Mouse (Mus musculus): ENCODE measurements around the gene Crcp. TPM values are rescaled to one million over a fixed set of nuclear protein-coding genes. Genes with fewer than 3 reads are reported as not detected.

The Crcp gene
- total and polyA plus RNA-seq, 2 experiments, result 11.8 to 33.6 TPM

DNA sequence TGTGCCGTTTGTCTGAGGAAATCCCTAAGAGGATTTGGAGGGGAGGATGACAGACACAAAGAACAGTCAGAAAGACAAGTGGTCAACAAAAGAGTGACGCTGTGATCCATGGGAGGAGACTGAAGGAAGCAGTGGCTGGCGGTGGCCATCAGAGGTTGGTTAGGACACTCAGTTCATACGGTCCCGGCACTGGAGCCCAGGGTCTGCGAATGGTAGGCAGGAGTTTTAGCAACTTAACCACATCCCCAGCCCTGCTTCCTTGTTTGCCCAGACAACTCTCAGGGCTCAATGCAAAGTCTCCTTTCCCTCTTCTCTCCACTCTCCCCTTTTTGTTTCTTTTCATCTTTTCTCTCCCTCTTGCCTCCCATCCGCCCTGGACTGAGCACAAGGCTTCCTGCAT is 17.0 kb downstream of the Crcp start:
- Histone ChIP-seq H3K79me2 (ENCODE audit: control insufficient read depth, insufficient read depth, low read length) (peaks cover 7% of the 10 kb centered on the region; the same call in 1 of the 2 replicates), H3K36me3 (ENCODE audit: control insufficient read depth, insufficient read depth, low read length) (peaks cover 34% of the 10 kb centered on the region), H3K4me3 (ENCODE audit: insufficient read depth, low read depth, low read length) (no peak overlapping the region), H3K9ac (ENCODE audit: low read depth, low read length) (no peak overlapping the region), H3K27me3 (ENCODE audit: control insufficient read depth, insufficient read depth, low read length) (no peaks in the 10 kb centered on the region), H3K4me1 (ENCODE audit: control insufficient read depth, insufficient read depth, low read length) (peaks cover 23% of the 10 kb centered on the region), H3K27ac (replicated peaks; ENCODE audit: insufficient read depth, low read depth, low read length) (no peak overlapping the region)
- 89% methylated on average over 7 of the region's 7 CpGs for WGBS
- no peak for DNase-seq (ENCODE audit: extremely low read depth, low read depth, low spot score)
- TF ChIP-seq POLR2A (IDR thresholded peaks at IDR 0.05; ENCODE audit: extremely low read depth, insufficient read depth, low read length), result no peak
- no peak for TF ChIP-seq CTCF (IDR thresholded peaks at IDR 0.05; ENCODE audit: low read depth, low read length)

DNA sequence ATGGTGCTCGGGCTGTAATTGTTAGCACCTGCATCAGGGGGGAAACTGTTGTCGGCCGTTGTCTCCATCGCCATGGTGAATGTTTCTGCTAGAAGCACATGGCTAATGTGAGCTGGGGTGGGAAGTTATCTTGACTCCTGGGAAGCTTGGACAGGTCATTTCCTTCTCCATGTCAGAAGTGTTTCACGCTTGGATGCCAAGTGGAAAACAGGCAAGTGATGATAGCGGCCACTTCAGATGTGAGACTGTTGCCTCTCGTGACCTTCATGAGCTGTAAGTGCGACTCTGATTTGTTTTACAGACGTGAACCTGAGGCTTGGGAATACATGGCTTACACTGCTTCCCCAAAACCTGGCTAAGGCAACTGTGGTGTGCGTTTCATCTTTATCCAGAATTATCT is 17.5 kb downstream of the Crcp start:
- no peak overlapping the region for H3K4me3 ChIP-seq (ENCODE audit: insufficient read depth, low read depth, low read length)
- TF ChIP-seq POLR2A (IDR thresholded peaks at IDR 0.05; ENCODE audit: extremely low read depth, insufficient read depth, low read length) (no peak), CTCF (IDR thresholded peaks at IDR 0.05; ENCODE audit: low read depth, low read length) (no peak)
- H3K9ac ChIP-seq (ENCODE audit: low read depth, low read length), result no peak overlapping the region
- H3K36me3 ChIP-seq (ENCODE audit: control insufficient read depth, insufficient read depth, low read length), result peaks cover 34% of the 10 kb centered on the region
- no peaks in the 10 kb centered on the region for H3K27me3 ChIP-seq (ENCODE audit: control insufficient read depth, insufficient read depth, low read length)
- H3K27ac ChIP-seq (replicated peaks; ENCODE audit: insufficient read depth, low read depth, low read length), result no peak overlapping the region
- peaks cover 7% of the 10 kb centered on the region; the same call in 1 of the 2 replicates for H3K79me2 ChIP-seq (ENCODE audit: control insufficient read depth, insufficient read depth, low read length)
- H3K4me1 ChIP-seq (ENCODE audit: control insufficient read depth, insufficient read depth, low read length), result peaks cover 23% of the 10 kb centered on the region
- no peak for DNase-seq (ENCODE audit: extremely low read depth, low read depth, low spot score)
- WGBS, result 92% methylated on average over 10 of the region's 10 CpGs

DNA sequence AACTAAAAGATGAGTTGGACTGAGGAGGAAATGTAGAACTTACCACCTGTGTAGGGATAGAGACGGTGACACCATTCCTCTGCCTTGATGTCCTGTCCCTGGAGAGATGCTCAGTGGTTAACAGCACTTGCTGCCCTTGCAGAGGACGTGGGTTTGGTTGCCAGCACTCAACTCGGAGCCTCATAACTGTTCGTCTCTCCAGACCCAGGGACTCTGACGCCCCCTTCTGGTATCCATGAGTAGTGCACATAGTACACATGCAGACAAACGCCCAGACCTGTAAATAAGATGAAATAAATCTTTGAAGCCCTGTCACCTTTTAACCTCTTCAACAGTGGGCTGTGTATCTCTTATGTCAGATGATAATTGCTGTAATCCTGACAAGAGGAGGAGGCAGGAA is 17.9 kb downstream of the Crcp start:
- DNase-seq (ENCODE audit: extremely low read depth, low read depth, low spot score), result no peak
- Histone ChIP-seq H3K4me1 (ENCODE audit: control insufficient read depth, insufficient read depth, low read length) (peaks cover 23% of the 10 kb centered on the region), H3K27ac (replicated peaks; ENCODE audit: insufficient read depth, low read depth, low read length) (no peak overlapping the region), H3K79me2 (ENCODE audit: control insufficient read depth, insufficient read depth, low read length) (peaks cover 7% of the 10 kb centered on the region; the same call in 1 of the 2 replicates), H3K36me3 (ENCODE audit: control insufficient read depth, insufficient read depth, low read length) (peaks cover 31% of the 10 kb centered on the region), H3K27me3 (ENCODE audit: control insufficient read depth, insufficient read depth, low read length) (no peaks in the 10 kb centered on the region), H3K4me3 (ENCODE audit: insufficient read depth, low read depth, low read length) (no peak overlapping the region), H3K9ac (ENCODE audit: low read depth, low read length) (no peak overlapping the region)
- TF ChIP-seq POLR2A (IDR thresholded peaks at IDR 0.05; ENCODE audit: extremely low read depth, insufficient read depth, low read length), result no peak
- peak; percentile 59 for TF ChIP-seq CTCF (IDR thresholded peaks at IDR 0.05; ENCODE audit: low read depth, low read length)
- WGBS, result 89% methylated on average over 6 of the region's 6 CpGs

DNA sequence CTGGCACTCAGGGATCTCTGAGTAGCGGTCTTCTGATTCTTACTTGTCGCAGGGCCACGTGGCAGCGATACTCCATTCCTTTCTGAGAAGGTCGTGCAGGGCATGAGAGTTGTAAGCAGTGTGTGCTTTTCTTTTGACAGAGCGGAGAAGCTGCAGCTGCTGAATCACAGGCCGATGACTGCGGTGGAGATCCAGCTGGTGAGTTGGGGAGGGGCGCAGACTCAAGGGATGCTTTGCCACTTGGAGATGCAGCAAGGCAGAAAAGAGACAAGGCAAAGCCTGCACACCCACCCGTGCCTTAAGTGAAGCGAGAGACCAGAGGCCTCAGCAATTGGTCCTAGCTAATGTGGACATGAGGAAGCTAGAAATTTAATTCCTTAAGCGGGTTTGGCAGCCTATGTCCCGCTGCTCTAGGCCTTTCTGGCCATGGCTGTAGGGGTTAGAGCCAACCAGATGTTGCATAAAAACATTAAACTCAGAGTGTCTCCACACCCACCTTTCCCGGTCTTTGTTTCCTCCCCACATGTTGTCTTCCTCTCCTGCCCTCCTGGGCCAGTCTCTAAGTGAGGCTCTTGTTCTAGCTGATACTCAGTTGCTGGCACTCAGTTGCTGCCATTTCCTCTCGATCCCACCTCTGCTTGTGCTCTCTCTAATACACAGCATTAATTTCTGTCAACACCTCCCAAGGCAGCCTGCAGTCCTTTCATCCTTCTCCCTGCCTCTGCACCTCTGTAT is 19.9 kb downstream of the Crcp start:
- Histone ChIP-seq H3K9ac (ENCODE audit: low read depth, low read length) (no peak overlapping the region), H3K36me3 (ENCODE audit: control insufficient read depth, insufficient read depth, low read length) (peaks cover 25% of the 10 kb centered on the region), H3K79me2 (ENCODE audit: control insufficient read depth, insufficient read depth, low read length) (peaks cover 7% of the 10 kb centered on the region; the same call in 1 of the 2 replicates), H3K4me3 (ENCODE audit: insufficient read depth, low read depth, low read length) (no peak overlapping the region), H3K4me1 (ENCODE audit: control insufficient read depth, insufficient read depth, low read length) (peaks cover 12% of the 10 kb centered on the region), H3K27ac (replicated peaks; ENCODE audit: insufficient read depth, low read depth, low read length) (no peak overlapping the region), H3K27me3 (ENCODE audit: control insufficient read depth, insufficient read depth, low read length) (no peaks in the 10 kb centered on the region)
- no peak for DNase-seq (ENCODE audit: extremely low read depth, low read depth, low spot score)
- WGBS, result 88% methylated on average over 15 of the region's 15 CpGs
- TF ChIP-seq CTCF (IDR thresholded peaks at IDR 0.05; ENCODE audit: low read depth, low read length) (no peak), POLR2A (IDR thresholded peaks at IDR 0.05; ENCODE audit: extremely low read depth, insufficient read depth, low read length) (no peak)

DNA sequence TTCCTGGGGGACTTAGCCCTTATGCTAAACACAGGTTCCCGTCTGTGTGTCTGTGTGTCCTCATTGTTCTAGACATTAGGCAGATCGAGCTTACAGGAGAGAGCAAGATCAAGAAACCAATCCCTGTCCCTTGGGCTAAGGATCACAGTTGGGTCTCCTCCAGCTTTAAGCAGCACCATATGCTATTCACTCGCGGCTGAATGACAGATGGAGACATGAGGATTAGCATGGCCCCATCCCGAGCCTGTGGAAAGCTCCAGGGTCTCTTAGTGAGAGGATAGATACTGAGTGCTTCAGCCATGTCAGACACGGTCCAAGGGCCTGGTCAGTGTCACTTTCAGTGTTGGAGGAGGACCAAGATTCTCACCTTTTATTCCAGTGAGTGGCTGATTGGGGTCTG is 21.3 kb downstream of the Crcp start:
- H3K27ac ChIP-seq (replicated peaks; ENCODE audit: insufficient read depth, low read depth, low read length), result no peak overlapping the region
- TF ChIP-seq CTCF (IDR thresholded peaks at IDR 0.05; ENCODE audit: low read depth, low read length) (no peak), POLR2A (IDR thresholded peaks at IDR 0.05; ENCODE audit: extremely low read depth, insufficient read depth, low read length) (no peak)
- no peak overlapping the region for H3K4me3 ChIP-seq (ENCODE audit: insufficient read depth, low read depth, low read length)
- H3K4me1 ChIP-seq (ENCODE audit: control insufficient read depth, insufficient read depth, low read length), result peaks cover 7% of the 10 kb centered on the region
- 89% methylated on average over 6 of the region's 6 CpGs for WGBS
- H3K79me2 ChIP-seq (ENCODE audit: control insufficient read depth, insufficient read depth, low read length), result peaks cover 7% of the 10 kb centered on the region; the same call in 1 of the 2 replicates
- no peak for DNase-seq (ENCODE audit: extremely low read depth, low read depth, low spot score)
- peaks cover 25% of the 10 kb centered on the region for H3K36me3 ChIP-seq (ENCODE audit: control insufficient read depth, insufficient read depth, low read length)
- H3K9ac ChIP-seq (ENCODE audit: low read depth, low read length), result no peak overlapping the region
- H3K27me3 ChIP-seq (ENCODE audit: control insufficient read depth, insufficient read depth, low read length), result no peaks in the 10 kb centered on the region
